Mouse (Mus musculus): Measurements from ENCODE around the gene Zc3h18.

Gene Zc3h18

DNA sequence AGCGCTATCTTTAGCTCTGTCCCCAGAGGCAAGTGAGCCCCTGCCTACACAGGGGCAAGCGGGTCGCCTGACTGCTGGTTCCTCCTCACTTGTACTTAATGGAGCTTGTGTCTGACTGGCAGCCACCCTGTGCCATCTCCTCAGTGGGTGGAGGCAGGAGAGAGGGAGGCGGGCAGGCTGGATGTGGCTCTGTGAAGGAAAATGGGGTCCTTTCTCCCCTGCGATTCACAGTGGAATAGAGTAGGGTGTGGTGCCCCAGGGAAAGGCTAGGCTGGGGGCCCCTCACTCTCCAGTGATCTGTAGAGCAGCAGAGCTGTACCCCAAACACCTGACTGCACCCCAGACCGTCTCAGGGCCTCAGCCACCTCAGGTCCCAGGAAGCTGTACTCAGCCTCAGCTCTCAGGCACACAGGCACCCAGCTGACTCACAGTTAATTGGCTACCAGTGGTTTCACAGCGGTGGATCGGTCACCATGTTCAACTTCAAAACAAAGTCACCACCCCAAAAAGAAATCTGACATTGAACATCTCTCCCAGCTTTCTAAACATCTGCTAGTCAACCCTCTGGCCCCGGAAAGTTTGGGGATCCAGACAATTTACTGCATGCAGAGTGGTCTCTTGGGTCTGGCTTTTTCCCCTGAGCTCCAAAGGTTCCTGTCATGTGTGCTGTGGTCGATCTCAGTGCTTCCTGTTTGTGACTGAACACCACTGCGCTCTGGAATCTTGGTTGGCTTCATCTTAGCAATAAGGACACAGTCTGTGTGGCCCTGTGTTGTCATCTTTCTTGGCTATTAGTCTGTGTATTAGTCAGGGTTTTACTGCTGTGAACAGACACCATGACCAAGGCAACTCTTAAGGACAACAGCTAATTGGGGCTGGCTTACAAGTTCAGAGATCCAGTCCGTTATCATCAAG lies 31.0 kb upstream of the Zc3h18 start:
- in situ Hi-C loops (cut with MboI; ENCODE audit: low sequenced_read_pairs), result no loop called here

DNA sequence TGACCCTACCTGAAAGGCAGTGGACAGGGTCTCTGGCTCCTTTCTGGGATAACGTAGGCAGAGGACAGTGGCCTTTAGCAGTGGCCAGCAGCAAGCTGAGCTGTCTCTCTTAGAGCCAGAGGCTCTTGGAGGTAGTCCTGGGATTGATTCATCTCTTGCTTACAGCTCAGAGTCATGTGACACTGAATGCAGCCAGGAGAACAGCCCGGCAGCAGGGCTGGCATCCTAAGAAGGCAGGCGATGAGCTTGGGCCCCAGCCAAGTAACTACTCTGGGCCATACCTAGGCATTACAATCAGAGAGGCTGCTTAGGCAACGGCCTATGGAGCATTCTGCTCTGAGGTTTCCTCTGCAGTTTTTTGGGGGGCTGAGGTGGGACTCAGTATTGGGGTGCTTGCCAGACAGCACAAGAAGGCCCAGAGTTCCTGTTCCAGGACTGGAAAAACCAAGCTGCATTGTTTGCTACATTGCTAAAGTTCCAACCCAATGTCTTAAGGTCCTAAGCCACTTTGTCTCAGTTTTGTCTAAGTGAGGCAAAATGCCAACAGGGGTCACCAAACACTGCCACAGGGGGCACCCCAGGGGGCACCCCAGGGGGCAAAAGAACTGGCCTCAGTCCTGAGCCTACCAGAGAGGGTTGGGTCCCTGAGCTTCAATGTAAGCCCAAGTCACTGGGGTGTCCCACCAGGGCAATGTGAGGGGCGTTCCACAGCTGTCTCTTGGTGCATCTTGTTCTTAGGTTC lies 28.4 kb upstream of the Zc3h18 start:
- in situ Hi-C loops (cut with MboI; ENCODE audit: low sequenced_read_pairs), result no loop called here

DNA sequence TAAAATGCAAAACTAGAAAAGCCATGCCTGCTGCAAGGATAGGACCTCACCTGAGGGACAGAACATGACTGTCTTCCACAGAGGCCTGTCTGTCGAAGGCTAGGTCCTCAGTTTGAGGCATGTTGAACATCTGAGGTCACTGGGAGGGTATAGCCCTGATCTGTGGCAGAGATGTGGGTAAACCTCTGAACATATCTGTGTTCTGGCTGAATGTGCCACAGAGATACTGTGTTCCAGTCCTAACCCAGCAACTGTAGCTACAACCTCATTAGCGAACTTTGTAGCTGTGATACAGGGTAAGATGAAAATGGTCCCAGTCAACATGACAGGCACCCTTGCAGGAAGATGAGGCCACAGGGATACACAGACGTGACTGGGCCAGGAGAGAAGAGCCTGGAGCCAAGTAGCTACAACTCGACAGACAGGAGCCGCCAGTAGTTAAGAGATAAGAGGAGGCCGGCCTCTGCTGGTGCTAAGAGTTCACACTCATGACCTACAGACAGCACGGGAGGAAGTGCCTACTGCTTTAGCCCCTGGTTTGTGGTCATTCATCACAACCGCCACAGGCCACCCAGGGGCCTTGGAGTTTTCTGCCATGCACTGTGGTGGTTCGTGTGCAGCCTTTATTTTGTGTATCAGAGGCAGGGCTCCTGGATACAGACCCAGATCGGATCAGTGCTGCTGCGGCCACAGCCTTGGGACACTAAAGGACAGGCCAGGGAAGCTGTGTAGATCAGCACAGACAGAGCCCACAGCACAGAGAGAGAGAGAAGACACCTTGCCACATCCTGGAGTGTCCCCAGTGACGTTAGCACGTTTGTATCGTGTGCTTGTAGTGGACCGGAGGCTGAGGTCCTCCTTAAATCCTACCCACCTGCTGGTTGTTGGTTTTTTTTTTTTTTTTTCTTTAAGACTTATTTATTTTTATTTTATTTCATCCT lies 26.8 kb upstream of the Zc3h18 start:
- in situ Hi-C loops (cut with MboI; ENCODE audit: low sequenced_read_pairs), result no loop called here

DNA sequence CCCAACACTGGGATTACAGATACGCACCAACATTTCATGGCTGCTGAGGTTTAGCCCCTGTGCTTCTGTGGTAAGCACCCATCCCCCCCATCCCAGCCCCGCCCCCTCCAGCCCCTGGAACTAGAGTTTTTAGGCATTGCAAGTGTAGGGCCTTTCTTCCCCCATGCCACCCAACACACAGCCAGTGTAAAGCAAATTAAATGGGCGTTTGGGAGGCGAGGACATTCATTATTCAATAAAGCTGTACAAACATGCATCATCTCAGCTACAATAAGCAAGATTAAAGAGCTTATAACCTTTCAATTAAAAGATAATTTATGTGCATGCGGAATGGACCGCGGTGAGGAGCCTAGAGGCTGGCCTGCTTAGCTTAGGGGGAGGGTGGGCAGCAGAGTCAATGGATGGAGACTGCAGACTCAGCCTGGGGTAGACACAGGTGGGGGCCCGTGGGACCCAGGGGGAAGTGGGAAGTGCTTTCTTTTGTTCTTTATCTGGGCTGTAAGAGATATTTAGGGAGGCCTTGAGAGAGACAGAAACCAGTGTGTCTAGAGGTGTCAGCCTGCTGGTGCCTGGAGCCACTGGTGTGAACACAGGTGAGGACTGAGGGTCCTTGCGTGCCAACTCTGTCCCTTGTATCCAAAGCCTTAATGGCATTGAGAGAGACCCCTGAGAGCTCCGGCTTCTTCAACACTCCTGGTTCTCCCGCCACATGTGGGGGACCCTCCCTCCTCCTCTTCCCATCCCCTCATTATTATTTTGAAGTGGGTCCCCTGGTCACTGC lies 25.9 kb upstream of the Zc3h18 start:
- in situ Hi-C loops (cut with MboI; ENCODE audit: low sequenced_read_pairs), result no loop called here

DNA sequence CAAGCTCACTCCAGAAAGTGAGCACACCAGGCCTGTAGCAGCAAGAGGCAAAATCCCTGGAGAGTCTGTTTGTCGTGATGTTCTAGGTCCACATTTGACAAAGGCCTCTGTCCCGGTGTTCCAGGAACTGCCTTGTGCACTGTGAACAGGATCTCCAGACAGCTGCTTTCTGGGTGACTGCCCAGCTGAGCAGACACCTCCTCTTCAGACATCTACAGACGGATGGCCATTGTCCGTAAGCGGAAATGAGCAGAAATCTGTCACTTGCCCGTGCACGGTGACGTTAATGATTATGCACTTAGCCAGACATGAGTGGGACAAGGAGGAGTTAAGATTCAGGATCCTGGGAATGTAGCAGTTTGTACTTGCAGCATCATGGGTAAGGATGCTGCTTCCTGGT lies 22.3 kb upstream of the Zc3h18 start:
- in situ Hi-C loops (cut with MboI; ENCODE audit: low sequenced_read_pairs), result no loop called here

DNA sequence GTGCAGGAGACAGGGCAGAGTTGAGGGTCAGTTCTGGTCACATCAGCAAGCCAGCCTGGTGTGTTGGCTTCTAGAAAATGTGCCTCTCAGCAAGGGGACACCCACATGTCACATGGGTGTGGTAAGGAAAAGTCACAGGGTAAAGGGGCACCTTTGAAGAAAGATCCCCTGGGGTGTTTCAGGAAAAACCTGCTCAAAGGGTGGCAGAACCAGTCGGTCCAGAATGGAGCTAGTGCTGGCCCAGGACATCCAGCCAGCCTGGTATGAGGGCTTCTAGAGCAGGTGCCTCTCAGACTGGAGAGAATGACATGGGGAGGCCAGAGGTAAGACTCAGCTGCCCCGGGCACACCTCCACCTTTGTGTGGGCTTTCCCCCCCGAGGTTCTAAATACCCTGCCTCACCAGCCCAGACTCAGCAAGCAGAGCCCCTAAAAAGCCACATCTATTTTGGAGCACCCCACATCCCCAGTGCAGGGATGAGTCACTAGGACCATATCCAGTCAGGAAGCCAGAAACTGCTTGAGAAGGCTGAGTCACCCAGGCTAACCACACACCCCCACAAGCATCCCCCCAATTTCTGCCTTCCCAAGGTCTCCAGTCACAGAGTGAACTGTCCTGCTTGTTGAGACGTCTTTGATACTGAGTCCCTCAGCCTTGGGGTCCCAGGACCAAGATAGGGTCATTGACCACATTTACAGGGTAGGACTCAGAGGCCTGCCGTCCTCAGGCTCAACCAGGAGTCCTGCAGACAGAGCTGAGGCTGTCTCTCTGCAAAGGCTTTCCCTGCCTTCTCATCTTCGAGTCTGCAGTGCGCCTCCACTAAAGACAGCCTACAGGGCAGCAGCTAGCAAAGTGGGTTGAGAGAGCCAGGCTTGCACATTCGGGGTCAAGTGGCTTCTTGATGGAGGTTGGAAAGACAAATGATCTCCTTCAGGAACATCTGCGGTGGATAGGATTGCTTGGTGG lies 20.5 kb upstream of the Zc3h18 start:
- in situ Hi-C loops (cut with MboI; ENCODE audit: low sequenced_read_pairs), result no loop called here

DNA sequence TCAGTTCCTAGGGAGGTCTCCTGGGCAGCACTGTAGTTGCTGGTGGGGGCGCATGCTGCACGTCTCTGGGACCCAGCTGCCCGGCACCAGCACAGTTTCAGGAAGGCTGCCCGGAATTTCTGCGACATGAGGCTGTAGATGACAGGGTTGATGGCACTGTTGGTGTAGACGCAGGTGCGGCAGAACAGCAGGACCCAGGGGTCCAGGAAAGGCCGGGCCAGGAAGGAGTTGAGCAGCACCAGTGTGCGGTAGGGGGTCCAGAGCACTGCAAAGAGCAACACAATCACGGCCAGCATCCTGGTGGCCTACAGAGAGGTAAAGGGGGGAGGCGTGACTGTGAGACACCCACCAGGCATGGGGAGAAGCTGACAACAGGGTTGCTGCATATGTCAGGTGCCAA lies 19.2 kb upstream of the Zc3h18 start:
- in situ Hi-C loops (cut with MboI; ENCODE audit: low sequenced_read_pairs), result no loop called here

DNA sequence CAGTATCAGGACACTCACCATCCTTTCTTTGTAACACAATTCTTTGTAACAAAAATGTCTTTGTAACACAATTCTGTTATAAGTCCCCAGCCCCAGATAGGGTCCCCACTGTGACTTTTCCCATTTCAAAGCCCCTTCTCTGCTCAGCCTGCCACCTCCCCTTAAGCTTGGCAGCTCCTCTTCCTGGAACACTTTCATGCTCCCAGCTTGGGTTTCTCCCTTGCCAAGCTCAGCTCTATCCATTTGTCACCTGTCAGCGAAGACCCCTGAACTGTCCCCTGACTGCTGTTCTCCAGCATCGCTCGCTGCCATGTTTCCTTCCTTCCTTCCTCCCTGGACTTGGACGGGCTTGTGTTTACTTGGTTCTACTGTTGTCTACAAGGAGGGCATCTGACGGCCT lies 18.8 kb upstream of the Zc3h18 start:
- in situ Hi-C loops (cut with MboI; ENCODE audit: low sequenced_read_pairs), result no loop called here

DNA sequence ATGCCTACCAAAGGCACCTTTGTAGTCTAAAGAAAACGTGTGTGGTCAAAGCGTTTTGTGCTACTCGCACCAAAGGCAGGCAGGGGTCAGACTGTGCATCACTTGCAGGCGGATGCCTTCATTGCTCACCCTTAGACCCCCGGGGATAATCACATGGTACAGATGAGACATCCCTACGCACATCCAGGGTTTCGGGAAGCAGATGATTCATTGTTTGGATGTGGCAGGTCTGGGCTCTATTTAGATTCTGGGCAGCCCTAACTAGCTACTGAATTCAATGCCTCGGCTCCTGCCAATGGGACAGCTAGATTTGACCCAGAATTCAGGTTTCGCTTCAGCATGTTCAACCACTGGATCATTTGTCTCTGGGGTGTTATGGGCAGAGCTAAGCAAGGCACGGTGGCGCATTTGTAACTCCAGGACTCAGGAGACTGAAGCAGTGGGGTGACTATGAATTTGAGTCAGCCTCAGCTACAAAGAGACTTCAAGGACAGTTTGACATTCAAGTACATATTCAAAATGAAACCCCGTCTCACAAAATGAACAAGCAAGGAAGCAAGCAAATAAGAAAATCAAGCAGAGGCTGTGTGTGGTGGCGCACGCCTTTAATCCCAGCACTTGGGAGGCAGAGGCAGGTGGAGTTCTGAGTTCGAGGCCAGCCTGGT lies 17.2 kb upstream of the Zc3h18 start:
- in situ Hi-C loops (cut with MboI; ENCODE audit: low sequenced_read_pairs), result no loop called here

DNA sequence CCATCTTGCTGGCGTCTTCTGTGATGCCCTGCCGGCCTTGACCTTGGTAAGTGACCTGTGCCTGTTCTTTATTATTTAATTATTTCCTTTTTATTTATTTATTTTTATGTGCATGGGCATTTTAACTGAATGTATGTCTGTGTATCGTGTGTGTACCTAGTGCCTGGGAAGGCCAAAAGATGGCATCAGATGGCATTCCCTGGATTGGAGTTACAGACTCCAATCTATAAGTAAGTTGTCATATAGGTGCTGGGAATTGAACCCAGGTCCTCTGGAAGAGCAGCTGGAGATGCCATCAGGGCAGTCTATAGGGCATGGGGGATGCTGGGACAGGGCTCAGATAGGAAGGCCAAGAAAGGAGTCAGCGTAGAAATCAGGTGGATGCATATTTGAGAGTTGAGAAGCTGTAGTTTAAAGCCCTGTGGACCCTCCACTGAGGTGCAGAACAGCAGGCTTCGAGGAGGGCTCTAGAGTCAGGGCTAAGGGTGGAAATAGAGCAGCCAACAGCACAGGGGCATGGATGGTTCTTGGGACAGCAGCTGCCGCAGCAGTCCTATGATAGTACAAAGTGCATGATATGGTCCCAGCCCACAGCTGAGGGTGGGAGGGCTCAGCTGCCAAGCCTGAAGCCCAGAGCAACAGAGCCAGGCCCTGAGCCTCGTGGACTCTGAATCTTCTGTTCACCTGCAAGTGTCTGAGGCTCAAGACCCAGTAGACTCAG lies 15.6 kb upstream of the Zc3h18 start, which contains the start of gene Trhr2:
Gene Trhr2, minus strand, starts transcription at position 51 of the 721 bp plus-strand sequence.
- in situ Hi-C loops (cut with MboI; ENCODE audit: low sequenced_read_pairs), result no loop called here

DNA sequence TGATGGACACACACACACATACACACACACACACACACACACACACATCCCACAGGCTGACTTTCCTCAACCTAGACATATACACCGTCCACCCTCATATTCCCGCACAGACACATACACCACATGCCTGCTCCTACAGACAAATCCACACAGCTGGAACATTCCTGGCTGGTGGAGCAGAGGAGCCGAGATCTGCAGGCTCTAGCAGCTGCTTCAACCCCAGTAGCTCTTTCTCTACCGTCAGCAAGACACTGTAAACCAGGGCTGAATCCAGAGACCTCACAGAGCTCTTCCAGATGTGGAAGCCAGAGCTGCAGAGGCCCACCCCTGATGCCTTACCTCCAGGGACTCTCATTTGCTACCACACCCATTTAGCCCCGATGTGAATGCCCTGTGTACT lies 14.1 kb upstream of the Zc3h18 start:
- in situ Hi-C loops (cut with MboI; ENCODE audit: low sequenced_read_pairs), result no loop called here

DNA sequence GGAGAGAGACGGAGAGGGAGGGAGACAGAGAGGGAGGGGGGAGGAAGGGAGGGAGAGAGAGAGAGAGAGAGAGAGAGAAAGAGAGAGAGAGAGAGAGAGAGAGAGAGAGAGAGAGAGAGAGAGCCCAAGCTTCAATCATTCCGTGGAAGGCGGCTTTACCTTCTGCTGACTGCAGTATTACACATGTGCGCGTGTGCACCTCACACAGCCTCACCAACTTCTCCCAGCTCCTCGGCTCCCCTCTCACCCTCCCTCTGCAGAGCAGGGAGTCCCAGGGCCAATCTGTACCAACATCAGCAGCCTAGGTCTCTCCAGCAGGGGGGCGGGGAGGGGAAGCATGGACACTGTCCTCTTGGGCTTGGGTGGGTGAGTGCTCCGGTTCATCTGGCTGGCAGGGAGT lies 13.4 kb upstream of the Zc3h18 start:
- in situ Hi-C loops (cut with MboI; ENCODE audit: low sequenced_read_pairs), result no loop called here

DNA sequence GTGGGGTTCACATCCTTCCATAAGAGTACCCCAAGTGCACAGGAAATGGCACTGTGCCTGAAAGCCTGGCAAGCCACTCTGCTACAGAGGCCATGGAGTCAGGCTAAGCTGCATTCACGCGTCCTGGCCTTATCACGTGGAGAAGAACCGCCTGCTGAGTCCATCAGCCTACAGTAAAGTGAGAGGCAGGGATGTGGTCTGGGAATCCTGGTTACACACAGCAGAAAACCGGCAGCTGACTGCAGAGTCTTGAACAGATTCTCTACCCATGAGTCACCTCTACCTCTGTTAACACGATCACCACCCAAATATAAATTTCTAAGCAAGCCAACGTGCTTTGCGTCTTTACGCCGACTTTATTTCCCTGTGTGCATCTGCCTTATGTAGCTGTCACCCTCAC lies 7.9 kb upstream of the Zc3h18 start:
- in situ Hi-C loops (cut with MboI; ENCODE audit: low sequenced_read_pairs), result no loop called here

DNA sequence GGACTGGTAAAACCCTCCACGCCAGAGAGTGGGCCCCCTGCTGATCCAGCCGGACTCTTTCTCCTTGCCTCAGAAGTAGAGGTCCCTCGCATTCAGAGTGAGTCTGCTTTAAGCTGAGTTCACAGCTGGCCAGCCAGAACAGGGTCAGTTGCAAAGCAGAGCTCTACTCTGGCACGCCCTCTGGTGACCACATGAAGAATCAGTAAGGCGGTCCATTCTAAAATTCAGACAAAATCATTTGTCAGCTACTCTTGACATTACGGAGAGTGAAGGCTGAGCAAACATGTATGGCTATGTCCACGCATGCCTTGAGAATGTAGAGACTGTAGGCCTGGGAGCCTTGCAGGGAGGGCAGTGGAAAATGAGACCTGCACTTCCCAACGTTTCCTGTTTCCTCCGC lies 6.7 kb upstream of the Zc3h18 start:
- in situ Hi-C loops (cut with MboI; ENCODE audit: low sequenced_read_pairs), result no loop called here

DNA sequence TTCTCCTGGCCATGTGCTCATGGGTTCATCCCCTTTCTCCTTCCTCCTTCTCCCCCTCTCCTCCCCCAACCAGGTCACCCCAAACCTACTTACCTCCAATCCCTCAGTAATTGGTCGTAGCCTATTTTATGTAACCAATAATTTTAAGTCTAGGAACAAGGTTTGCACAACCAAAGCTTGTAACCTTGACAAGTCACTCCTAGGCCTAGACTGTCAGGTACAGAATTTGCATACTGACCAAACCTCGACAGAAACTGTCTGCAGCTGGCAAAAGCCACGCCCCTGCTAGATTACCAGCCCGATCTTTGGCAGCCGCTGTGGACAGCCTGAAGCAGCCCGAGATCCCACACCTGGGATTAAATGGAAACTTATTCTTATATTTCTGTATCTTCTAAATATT lies 4.7 kb upstream of the Zc3h18 start:
- in situ Hi-C loops (cut with MboI; ENCODE audit: low sequenced_read_pairs), result no loop called here

DNA sequence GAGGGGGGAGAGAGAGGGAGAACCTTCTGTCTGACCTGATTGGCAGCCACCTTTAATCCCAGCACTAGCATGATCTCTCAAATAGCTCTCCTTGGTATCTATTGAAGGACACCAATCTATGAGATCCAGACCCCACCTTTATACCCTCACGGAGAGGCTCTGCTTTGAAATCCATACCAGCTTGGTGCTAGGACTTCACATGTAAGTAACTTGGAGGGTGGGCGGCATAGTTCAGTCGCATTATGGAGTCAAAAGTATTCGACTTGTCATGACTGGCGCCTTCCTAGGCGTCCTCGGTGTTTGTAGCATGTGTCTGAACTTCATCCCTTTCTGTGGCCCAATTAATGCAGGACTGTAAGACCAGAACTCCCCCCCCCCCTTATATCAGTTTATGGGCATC lies 1.1 kb upstream of the Zc3h18 start:
- in situ Hi-C loops (cut with MboI; ENCODE audit: low sequenced_read_pairs), result no loop called here

DNA sequence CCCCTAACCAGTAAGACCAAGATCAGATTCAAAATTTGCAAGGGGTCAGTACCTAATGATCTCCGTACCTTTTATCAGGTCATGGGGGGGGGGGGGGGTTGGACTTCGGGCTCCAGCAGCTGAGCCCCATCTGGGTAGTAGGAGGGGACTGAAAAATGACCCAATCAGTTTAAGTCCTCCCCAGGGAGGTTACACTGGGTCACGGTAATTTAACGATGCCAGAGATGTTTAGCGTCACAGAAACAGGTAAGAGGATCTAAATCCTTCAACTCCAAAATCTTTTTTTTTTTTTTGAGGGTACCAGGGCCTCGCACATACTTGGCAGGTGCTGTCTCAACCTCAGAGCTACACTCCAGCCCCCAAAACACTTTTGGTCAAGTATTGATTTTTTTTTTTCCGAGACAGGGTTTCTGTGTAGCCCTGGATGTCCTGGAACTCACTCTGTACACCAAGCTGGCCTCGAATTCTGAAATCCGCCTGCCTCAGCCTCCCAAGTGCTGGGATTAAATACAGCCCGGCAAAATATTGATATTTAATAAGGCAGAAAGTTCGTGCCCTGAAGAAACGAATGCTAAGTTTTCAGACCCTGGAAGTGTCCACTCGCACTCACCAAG lies 551 bp upstream of the Zc3h18 start:
- in situ Hi-C loops (cut with MboI; ENCODE audit: low sequenced_read_pairs), result no loop called here

DNA sequence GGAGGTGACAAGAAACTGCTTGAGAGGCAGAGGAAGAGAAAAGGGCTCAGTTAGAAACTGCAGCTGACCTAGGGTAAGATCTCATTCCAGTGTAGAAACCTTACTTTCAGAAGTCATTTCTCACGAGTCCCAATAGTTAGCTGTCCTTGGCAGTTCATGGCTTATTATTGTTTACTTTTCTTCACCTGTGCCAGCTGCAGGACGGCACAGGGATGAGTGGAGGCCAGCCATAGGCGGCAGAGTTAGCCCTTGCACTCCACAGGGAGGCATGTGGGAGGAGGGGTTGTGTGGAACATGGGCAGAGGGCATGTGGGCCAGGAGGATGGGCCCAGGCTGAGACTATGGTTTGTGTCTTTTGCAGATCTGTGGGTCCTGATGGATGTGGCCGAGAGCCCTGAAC lies 6.6 kb downstream of the Zc3h18 start:
- in situ Hi-C loops (cut with MboI; ENCODE audit: low sequenced_read_pairs), result no loop called here
